In genomic region chr8:79734304-79734703, GRCm38 (mm10) we compare ENCODE assay signal across 8 mouse cellular contexts. TPM values are rescaled to one million over a fixed set of nuclear protein-coding genes. Genes with fewer than 3 reads are reported as not detected.
DNase-seq lines count a peak whose midpoint lies in the region; ATAC-seq and TF ChIP-seq lines count a peak whose summit lies in the region.

No protein-coding gene starts in this region.

- H3K9ac ChIP-seq in kidney, embryonic 16.5 days (replicated peaks; ENCODE audit: low read length), result no peak overlapping the region
- H3K9ac ChIP-seq in midbrain, embryonic 15.5 days, result no peak overlapping the region

- H3K27ac ChIP-seq in kidney, embryonic 16.5 days (ENCODE audit: low read length), result no peak overlapping the region
- no peak overlapping the region for H3K27ac ChIP-seq in midbrain, embryonic 15.5 days

- ATAC-seq in kidney, embryonic 16.5 days (ENCODE audit: low FRiP score, low TSS enrichment), result no peak
- peak; percentile 87 for ATAC-seq in Patski
- ATAC-seq in midbrain, embryonic 15.5 days (replicated peaks), result peak; percentile 83

- WGBS in kidney, embryonic 16.5 days, result 18% methylated on average over 2 of the region's 2 CpGs
- WGBS in midbrain, embryonic 15.5 days, result 18% methylated on average over 2 of the region's 2 CpGs

- peak; percentile 70 for TF ChIP-seq CTCF in Patski (IDR thresholded peaks at IDR 0.05)

- H3K4me1 ChIP-seq in kidney, embryonic 16.5 days (ENCODE audit: insufficient read depth, low read length), result no peaks in the 10 kb centered on the region
- no peaks in the 10 kb centered on the region for H3K4me1 ChIP-seq in midbrain, embryonic 15.5 days

- peaks cover 6% of the 10 kb centered on the region; the same call in 1 of the 2 replicates for H3K36me3 ChIP-seq in kidney, embryonic 16.5 days (ENCODE audit: insufficient read depth, low read length)
- peaks cover 6% of the 10 kb centered on the region; the same call in 1 of the 2 replicates for H3K36me3 ChIP-seq in midbrain, embryonic 15.5 days (replicated peaks)

- no peak overlapping the region for H3K4me2 ChIP-seq in kidney, embryonic 16.5 days (replicated peaks; ENCODE audit: low read depth, low read length)
- no peak overlapping the region for H3K4me2 ChIP-seq in midbrain, embryonic 15.5 days

- no peaks in the 10 kb centered on the region for H3K9me3 ChIP-seq in kidney, embryonic 16.5 days (ENCODE audit: low read length)
- no peaks in the 10 kb centered on the region for H3K9me3 ChIP-seq in midbrain, embryonic 15.5 days

- peak; percentile 19 to 26 for DNase-seq in kidney, adult 8-10 months
- peak; percentile 61 for DNase-seq in CD4-positive helper T cell, adult 2 months (ENCODE audit: low read depth, low spot score)
- no peak for DNase-seq in Patski (ENCODE audit: low read depth, low spot score)
- DNase-seq in embryo, embryonic 9.5 days (ENCODE audit: extremely low spot score), result peak; percentile 40
- peak; percentile 50 for DNase-seq in kidney, postnatal 14 days
- DNase-seq in spleen, adult 12 weeks (ENCODE audit: low spot score), result no peak

- CTCF ChIA-PET in Patski (lab: Charles Lee), result interaction anchor here (0.7 to 1.4 kb wide), 12 partner anchors 9 to 978 kb away, joined by 3 to 13 read pairs (median 3); partner anchors contain the start of gene Gypa

- H3K4me3 ChIP-seq in kidney, embryonic 16.5 days (ENCODE audit: low read length), result no peak overlapping the region
- no peak overlapping the region for H3K4me3 ChIP-seq in midbrain, embryonic 15.5 days

- POLR2A ChIA-PET in Patski (lab: Charles Lee), result interaction anchor here (0.5 to 0.8 kb wide), 2 partner anchors 14 to 35 kb away, joined by 3 read pairs; no protein-coding TSS in a partner anchor

- in situ Hi-C loops in Patski (cut with MboI; ENCODE audit: low pct_unique_long_range_greater_than_20kb), result loop anchor here (5.0 to 10.0 kb wide), 4 partner anchors 230 to 950 kb away; partner anchors contain the start of gene Hhip

- no peaks in the 10 kb centered on the region for H3K27me3 ChIP-seq in kidney, embryonic 16.5 days (ENCODE audit: insufficient read depth, low read length)
- H3K27me3 ChIP-seq in Patski, result no peaks in the 10 kb centered on the region
- no peaks in the 10 kb centered on the region for H3K27me3 ChIP-seq in midbrain, embryonic 15.5 days (replicated peaks)

RNA-seq across cellular contexts. Expression of gene Anapc10, which starts 22.7 kb away (rescaled TPM):
- 33.4 and 33.6 TPM in 2 replicates for polyA plus RNA-seq in kidney, embryonic 16.5 days (2015; fragmentation: Nextera tagmentation; extraction: Ambion mirVana)
- polyA plus RNA-seq in Patski (2021), result 15.5 TPM
- 29.2 and 32.1 TPM in 2 replicates for polyA plus RNA-seq in midbrain, embryonic 15.5 days (2015; fragmentation: Nextera tagmentation; extraction: Ambion mirVana)

RNA-seq across cellular contexts. Expression of gene Abce1, which starts 22.8 kb away (rescaled TPM):
- polyA plus RNA-seq in kidney, embryonic 16.5 days (2015; fragmentation: Nextera tagmentation; extraction: Ambion mirVana), result 105 and 106 TPM in 2 replicates
- polyA plus RNA-seq in Patski (2021), result 99.0 TPM
- 71.4 and 77.9 TPM in 2 replicates for polyA plus RNA-seq in midbrain, embryonic 15.5 days (2015; fragmentation: Nextera tagmentation; extraction: Ambion mirVana)

Comparison
In these comparisons a context has a peak if more than half of its experiments do, and no peak if none do; other contexts are left out.
1. DNase-seq: peak in kidney, adult 8-10 months (2 of 2), CD4-positive helper T cell, adult 2 months (single experiment), embryo, embryonic 9.5 days (single experiment) and kidney, postnatal 14 days (single experiment); none in Patski (single experiment) and spleen, adult 12 weeks (single experiment).